Mouse (Mus musculus): Measurements from ENCODE around the gene Arid1a. TPM values are rescaled to one million over a fixed set of nuclear protein-coding genes. Genes with fewer than 3 reads are reported as not detected.

Gene Arid1a
- total and polyA plus RNA-seq, 3 experiments = 22.2 to 224 (median 205) TPM

DNA sequence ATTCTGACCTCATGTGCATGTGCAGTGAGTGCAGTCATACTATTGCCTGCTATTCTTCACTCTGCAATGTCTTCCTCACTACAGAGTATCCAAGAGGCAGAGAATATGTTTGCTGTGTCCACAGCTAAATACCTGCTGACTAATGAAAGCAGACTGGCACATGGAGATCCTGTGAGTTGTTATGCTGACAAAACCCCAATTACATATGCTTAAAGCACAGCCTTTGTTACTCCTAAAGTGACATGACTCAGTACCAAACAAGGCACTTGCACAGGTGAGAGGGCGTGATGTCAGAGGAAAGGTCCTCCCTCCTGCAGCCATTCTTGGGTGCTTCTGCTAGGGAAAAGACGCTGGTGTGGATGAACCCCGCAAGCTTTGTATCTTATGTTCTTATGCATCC, 21.3 kb downstream of the Arid1a start:
- Histone ChIP-seq H3K4me1 (ENCODE audit: insufficient read depth, low read depth, low read length) (peaks cover 74% of the 10 kb centered on the region), H3K4me3 (ENCODE audit: low read depth, low read length) (no peak overlapping the region), H3K9me3 (replicated peaks) (no peaks in the 10 kb centered on the region), H3K27me3 (ENCODE audit: insufficient read depth, low read length) (no peaks in the 10 kb centered on the region), H3K36me3 (replicated peaks) (peaks cover 81% of the 10 kb centered on the region)
- TF ChIP-seq GATA2 (IDR thresholded peaks at IDR 0.05; ENCODE audit: borderline replicate concordance, low read depth, low read length) (no peak), TAL1 (conservative IDR thresholded peaks at IDR 0.05; ENCODE audit: low read depth, low read length) (no peak), POLR2AphosphoS5 (IDR thresholded peaks at IDR 0.05; ENCODE audit: insufficient replicate concordance, low read depth, low read length) (no peak)
- DNase-seq (ENCODE audit: low spot score) = no peak
- ATAC-seq (ENCODE audit: extremely low read depth, insufficient number of reproducible peaks, low FRiP score, poor library complexity, severe bottlenecking) = no peak

DNA sequence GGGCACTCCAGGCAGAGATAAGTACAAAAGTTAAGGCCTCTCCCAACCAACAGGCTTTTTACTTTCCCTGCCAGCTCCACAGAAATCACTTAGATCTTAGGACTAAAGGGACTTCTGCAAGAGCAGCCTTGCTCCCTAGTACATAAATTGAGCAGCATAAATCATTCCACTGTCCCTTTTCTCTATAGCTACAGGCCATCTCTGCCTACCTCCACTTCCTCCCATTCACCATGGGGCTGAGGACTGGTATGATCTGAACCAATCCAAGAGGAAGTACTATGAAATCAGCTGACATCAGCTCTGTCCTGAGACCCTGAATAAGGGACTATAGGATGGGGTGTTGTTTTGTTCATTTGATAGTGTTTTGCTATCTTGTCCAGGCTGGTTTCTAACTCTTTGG, 26.4 kb downstream of the Arid1a start:
- Histone ChIP-seq H3K27me3 (ENCODE audit: insufficient read depth, low read length) (no peaks in the 10 kb centered on the region), H3K4me1 (ENCODE audit: insufficient read depth, low read depth, low read length) (peaks cover 92% of the 10 kb centered on the region), H3K9me3 (replicated peaks) (no peaks in the 10 kb centered on the region), H3K4me3 (ENCODE audit: low read depth, low read length) (peak overlapping the region; percentile 37; the same call in 1 of the 2 replicates), H3K36me3 (replicated peaks) (peaks cover 84% of the 10 kb centered on the region)
- TF ChIP-seq CTCF (IDR thresholded peaks at IDR 0.05; ENCODE audit: low read depth, low read length) (no peak), GATA1 (IDR thresholded peaks at IDR 0.05; ENCODE audit: borderline replicate concordance, low read length) (no peak), GATA2 (IDR thresholded peaks at IDR 0.05; ENCODE audit: borderline replicate concordance, low read depth, low read length) (no peak)
- ATAC-seq (ENCODE audit: extremely low read depth, insufficient number of reproducible peaks, low FRiP score, poor library complexity, severe bottlenecking) (no peak), DNase-seq (ENCODE audit: low spot score) (no peak)

DNA sequence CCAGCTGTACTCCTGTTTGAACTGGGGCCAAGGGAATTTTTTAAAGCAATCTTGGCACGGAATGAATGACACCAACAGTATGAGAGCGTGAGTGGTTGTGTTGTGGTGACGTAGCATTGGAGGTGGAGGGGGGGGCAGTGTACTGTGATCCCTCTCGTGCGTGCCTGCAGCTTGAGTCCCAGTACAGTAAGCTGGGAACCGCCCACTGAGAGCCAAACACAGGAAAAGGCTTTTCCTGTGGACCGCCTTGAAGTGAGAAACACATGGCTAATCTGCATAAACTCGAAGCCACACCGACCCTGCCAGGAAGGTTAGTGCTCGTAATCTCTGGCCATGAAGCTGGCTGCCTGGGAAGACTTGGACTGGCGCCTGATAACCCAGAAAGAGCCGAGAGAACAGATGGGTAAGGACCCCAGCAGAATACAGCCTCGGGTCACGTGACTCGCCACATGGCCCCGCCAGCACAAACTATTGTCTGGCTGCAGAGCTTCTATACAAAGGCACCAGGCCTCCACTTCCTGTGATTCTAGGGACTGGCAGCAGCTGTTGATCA, 27.0 kb downstream of the Arid1a start:
- peak overlapping the region; percentile 38; the same call in 1 of the 2 replicates for H3K4me3 ChIP-seq (ENCODE audit: low read depth, low read length)
- DNase-seq (ENCODE audit: low spot score) = peak; percentile 53
- TF ChIP-seq GATA2 (IDR thresholded peaks at IDR 0.05; ENCODE audit: borderline replicate concordance, low read depth, low read length) = no peak
- no peak for TF ChIP-seq CTCF (IDR thresholded peaks at IDR 0.05; ENCODE audit: low read depth, low read length)
- no peak for TF ChIP-seq TAL1 (conservative IDR thresholded peaks at IDR 0.05; ENCODE audit: low read depth, low read length)
- no peak for TF ChIP-seq GATA1 (IDR thresholded peaks at IDR 0.05; ENCODE audit: borderline replicate concordance, low read length)
- no peak for TF ChIP-seq POLR2AphosphoS5 (IDR thresholded peaks at IDR 0.05; ENCODE audit: insufficient replicate concordance, low read depth, low read length)
- H3K36me3 ChIP-seq (replicated peaks) = peaks cover 84% of the 10 kb centered on the region
- no peaks in the 10 kb centered on the region for H3K27me3 ChIP-seq (ENCODE audit: insufficient read depth, low read length)
- peak; percentile 79 for ATAC-seq (ENCODE audit: extremely low read depth, insufficient number of reproducible peaks, low FRiP score, poor library complexity, severe bottlenecking)
- peaks cover 92% of the 10 kb centered on the region for H3K4me1 ChIP-seq (ENCODE audit: insufficient read depth, low read depth, low read length)
- no peaks in the 10 kb centered on the region for H3K9me3 ChIP-seq (replicated peaks)

DNA sequence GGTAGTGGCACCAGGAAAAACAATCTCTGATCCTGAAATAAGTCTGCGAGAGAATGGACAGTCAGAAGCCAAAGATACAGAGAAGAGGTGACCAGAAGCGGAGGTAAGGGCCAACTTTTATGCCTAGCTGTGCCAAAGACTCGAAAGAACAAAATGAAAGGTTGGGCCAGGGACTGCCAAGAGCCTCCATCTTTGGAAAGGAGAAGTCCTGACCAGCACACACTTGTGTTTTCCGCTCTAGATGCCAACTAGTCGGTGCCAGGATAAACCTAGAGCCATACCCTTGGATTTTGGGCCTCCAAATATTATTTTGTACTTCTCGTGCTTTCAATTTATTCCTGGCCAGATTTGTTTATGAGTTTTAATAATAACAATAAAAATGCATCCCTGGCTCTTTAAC, 27.6 kb downstream of the Arid1a start:
- Histone ChIP-seq H3K4me1 (ENCODE audit: insufficient read depth, low read depth, low read length) (peaks cover 88% of the 10 kb centered on the region), H3K9me3 (replicated peaks) (no peaks in the 10 kb centered on the region), H3K36me3 (replicated peaks) (peaks cover 84% of the 10 kb centered on the region), H3K4me3 (ENCODE audit: low read depth, low read length) (no peak overlapping the region), H3K27me3 (ENCODE audit: insufficient read depth, low read length) (no peaks in the 10 kb centered on the region)
- TF ChIP-seq GATA1 (IDR thresholded peaks at IDR 0.05; ENCODE audit: borderline replicate concordance, low read length) (no peak), TAL1 (conservative IDR thresholded peaks at IDR 0.05; ENCODE audit: low read depth, low read length) (no peak), CTCF (IDR thresholded peaks at IDR 0.05; ENCODE audit: low read depth, low read length) (no peak), POLR2AphosphoS5 (IDR thresholded peaks at IDR 0.05; ENCODE audit: insufficient replicate concordance, low read depth, low read length) (no peak), GATA2 (IDR thresholded peaks at IDR 0.05; ENCODE audit: borderline replicate concordance, low read depth, low read length) (no peak)
- no peak for ATAC-seq (ENCODE audit: extremely low read depth, insufficient number of reproducible peaks, low FRiP score, poor library complexity, severe bottlenecking)
- no peak for DNase-seq (ENCODE audit: low spot score)

DNA sequence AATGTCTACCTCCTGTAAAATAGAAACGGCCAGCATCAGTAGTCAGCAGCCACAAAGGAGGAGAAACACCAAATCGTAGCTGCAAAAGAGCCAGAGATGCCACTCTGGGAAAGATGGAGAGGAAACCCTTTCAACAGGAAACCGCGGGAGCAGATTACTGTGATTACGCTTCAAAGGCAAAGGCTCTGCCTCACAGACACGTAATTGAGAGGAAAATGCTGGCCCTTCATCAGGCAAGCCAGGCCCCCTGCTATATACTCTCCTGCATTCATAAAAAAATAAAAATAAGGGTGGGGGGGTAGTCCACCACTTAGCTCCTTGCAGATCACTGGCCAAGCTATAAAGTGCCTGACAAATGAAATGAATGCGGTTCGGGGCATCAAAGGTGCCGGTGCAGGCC, 28.3 kb downstream of the Arid1a start:
- H3K9me3 ChIP-seq (replicated peaks) = no peaks in the 10 kb centered on the region
- no peak overlapping the region for H3K4me3 ChIP-seq (ENCODE audit: low read depth, low read length)
- peaks cover 83% of the 10 kb centered on the region for H3K36me3 ChIP-seq (replicated peaks)
- peaks cover 81% of the 10 kb centered on the region for H3K4me1 ChIP-seq (ENCODE audit: insufficient read depth, low read depth, low read length)
- DNase-seq (ENCODE audit: low spot score) (no peak), ATAC-seq (ENCODE audit: extremely low read depth, insufficient number of reproducible peaks, low FRiP score, poor library complexity, severe bottlenecking) (no peak)
- H3K27me3 ChIP-seq (ENCODE audit: insufficient read depth, low read length) = no peaks in the 10 kb centered on the region
- TF ChIP-seq CTCF (IDR thresholded peaks at IDR 0.05; ENCODE audit: low read depth, low read length) (no peak), GATA1 (IDR thresholded peaks at IDR 0.05; ENCODE audit: borderline replicate concordance, low read length) (no peak), POLR2AphosphoS5 (IDR thresholded peaks at IDR 0.05; ENCODE audit: insufficient replicate concordance, low read depth, low read length) (no peak), GATA2 (IDR thresholded peaks at IDR 0.05; ENCODE audit: borderline replicate concordance, low read depth, low read length) (no peak), TAL1 (conservative IDR thresholded peaks at IDR 0.05; ENCODE audit: low read depth, low read length) (no peak)

DNA sequence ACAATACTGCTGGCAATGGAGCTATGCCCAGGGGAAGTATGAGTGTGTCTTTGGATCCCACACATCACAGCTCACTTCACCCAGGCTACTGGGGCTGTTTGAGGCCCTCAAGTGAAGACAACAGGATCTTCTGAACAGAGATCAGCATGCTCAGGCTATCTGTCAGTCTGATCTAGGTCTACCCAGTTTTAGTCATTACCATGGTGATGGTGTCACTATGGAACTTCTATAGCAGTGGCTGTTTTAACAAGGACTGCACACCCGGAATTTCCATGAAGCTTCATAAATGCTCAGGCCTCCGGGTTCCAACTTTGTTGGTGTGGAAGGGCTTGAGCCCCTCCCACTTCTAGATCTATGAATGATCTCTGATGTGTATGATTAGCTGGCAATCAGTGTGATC, 30.9 kb downstream of the Arid1a start:
- DNase-seq (ENCODE audit: low spot score) = no peak
- ATAC-seq (ENCODE audit: extremely low read depth, insufficient number of reproducible peaks, low FRiP score, poor library complexity, severe bottlenecking) = no peak
- Histone ChIP-seq H3K9me3 (replicated peaks) (no peaks in the 10 kb centered on the region), H3K36me3 (replicated peaks) (peaks cover 93% of the 10 kb centered on the region), H3K4me3 (ENCODE audit: low read depth, low read length) (no peak overlapping the region), H3K27me3 (ENCODE audit: insufficient read depth, low read length) (no peaks in the 10 kb centered on the region), H3K4me1 (ENCODE audit: insufficient read depth, low read depth, low read length) (peaks cover 66% of the 10 kb centered on the region)
- TF ChIP-seq CTCF (IDR thresholded peaks at IDR 0.05; ENCODE audit: low read depth, low read length) = no peak
- TF ChIP-seq GATA2 (IDR thresholded peaks at IDR 0.05; ENCODE audit: borderline replicate concordance, low read depth, low read length) = no peak
- no peak for TF ChIP-seq GATA1 (IDR thresholded peaks at IDR 0.05; ENCODE audit: borderline replicate concordance, low read length)
- no peak for TF ChIP-seq TAL1 (conservative IDR thresholded peaks at IDR 0.05; ENCODE audit: low read depth, low read length)
- TF ChIP-seq POLR2AphosphoS5 (IDR thresholded peaks at IDR 0.05; ENCODE audit: insufficient replicate concordance, low read depth, low read length) = no peak
